Mouse (Mus musculus): ENCODE measurements at regions not wholly inside any gene's neighbourhood (a gene's known extent, or its start where the extent isn't known, plus 50 kb on each side); places are given as distances from the start of the nearest gene placed in this dataset.

- TF ChIP-seq CTCF (IDR thresholded peaks at IDR 0.05; ENCODE audit: insufficient read depth, low read depth, low read length) (no peak), POLR2A (IDR thresholded peaks at IDR 0.05; ENCODE audit: insufficient read depth, low read depth, low read length) (no peak)
These were observed 204.1 kb upstream of the Nmur2 start for GRCm38 (mm10) chr11:56244951-56245350.

Data from olfactory bulb, adult 2 months (tissue).